Mouse (Mus musculus): Measurements from ENCODE around the gene Crisp4.

The Crisp4 gene

GRCm38 (mm10) chr1:18145802-18146201 lies at the start of gene Crisp4:
Gene Crisp4 (minus strand): TSS chr1:18145902.
- DNase-seq = no peak

- no peak for DNase-seq
Observed at GRCm38 (mm10) chr1:18191719-18192118, 46.0 kb upstream of the Crisp4 start.

- peak in 1 of 2 experiments; percentile 9 for DNase-seq
Observed at GRCm38 (mm10) chr1:18190714-18191712, 45.3 kb upstream of the Crisp4 start.

GRCm38 (mm10) chr1:18181167-18181566 lies 35.5 kb upstream of the Crisp4 start:
- peak; percentile 41 to 62 for DNase-seq

- DNase-seq = no peak
Observed at GRCm38 (mm10) chr1:18170573-18170972, 24.9 kb upstream of the Crisp4 start.

GRCm38 (mm10) chr1:18168261-18168660 lies 22.6 kb upstream of the Crisp4 start:
- peak; percentile 59 to 69 for DNase-seq

- DNase-seq = no peak
Observed at GRCm38 (mm10) chr1:18159082-18159481, 13.4 kb upstream of the Crisp4 start.

GRCm38 (mm10) chr1:18148211-18148610 lies 2.5 kb upstream of the Crisp4 start:
- DNase-seq = no peak

- no peak for DNase-seq
Observed at GRCm38 (mm10) chr1:18131691-18132090, 14.0 kb downstream of the Crisp4 start.

GRCm38 (mm10) chr1:18129983-18130382 lies 15.7 kb downstream of the Crisp4 start:
- no peak for DNase-seq

- DNase-seq = no peak
Observed at GRCm38 (mm10) chr1:18106720-18107355, 38.9 kb downstream of the Crisp4 start.

GRCm38 (mm10) chr1:18105866-18106529 lies 39.7 kb downstream of the Crisp4 start:
- peak in 1 of 2 experiments; percentile 10 for DNase-seq

GRCm38 (mm10) chr1:18105029-18105865 lies 40.5 kb downstream of the Crisp4 start:
- no peak for DNase-seq

Data from cerebellum, postnatal 25 days (tissue).